Mouse (Mus musculus) megakaryocyte, embryonic 14.5 days (primary cell): ENCODE measurements around the gene Esrra.

Source experiments
- FLI1 ChIP-seq: IDR thresholded peaks from 2 replicates; pipeline ENCODE4 v1.6.1; 2012; ENCODE audit warnings: low read length, inconsistent platforms, mixed read lengths
- GATA1 ChIP-seq: IDR thresholded peaks from 3 replicates; pipeline ENCODE4 v1.6.1; 2012; ENCODE audit warnings: mixed read lengths, low read length, inconsistent platforms, borderline replicate concordance

DNA sequence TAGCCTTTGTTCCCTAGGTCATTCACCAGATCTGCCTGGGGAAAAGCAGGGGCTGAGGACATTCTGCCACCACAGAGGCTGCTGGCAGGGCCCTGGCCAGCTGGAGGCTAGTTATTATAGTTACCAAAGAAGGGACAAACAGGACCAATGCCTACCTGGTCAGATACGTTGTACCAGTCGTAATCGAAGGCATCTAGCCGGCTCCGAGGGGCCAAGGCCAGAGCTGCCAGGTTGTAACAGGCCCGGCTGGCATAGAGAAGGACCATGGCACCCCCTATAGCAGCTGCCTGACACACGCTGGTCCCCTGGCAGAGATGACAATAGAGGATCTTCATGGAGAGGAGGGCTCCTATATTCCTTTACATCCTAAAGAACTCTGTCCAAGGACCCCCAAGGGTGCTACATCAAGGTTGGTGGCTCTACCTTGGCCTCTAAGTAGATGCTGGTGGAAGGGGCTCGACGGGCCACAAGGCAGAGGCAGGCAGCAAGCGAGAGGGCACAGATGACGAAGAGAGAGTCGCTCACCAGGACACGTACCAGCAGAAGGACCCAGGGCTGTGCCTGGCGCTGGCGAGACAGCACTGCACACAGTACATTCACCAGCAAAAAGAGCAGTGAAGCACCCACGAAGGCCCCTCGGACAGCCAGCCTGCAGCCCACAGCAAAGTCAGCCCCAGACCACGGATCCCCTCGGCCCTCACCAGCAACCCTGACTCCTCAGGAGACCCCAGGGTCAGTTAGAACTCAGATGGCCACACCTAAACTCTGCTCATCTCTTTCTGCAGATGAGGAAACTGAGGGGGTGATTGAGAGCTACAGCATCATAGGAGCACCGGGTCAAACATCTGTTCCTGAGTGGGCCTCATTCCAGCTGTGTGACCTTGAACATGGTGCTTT, 17.7 kb upstream of the Esrra start:
- TF ChIP-seq GATA1: no peak
- TF ChIP-seq FLI1: no peak
